ENCODE assay signal across 9 mouse cellular contexts in genomic region chr3:86897551-86897950, GRCm38 (mm10). TPM values are rescaled to one million over a fixed set of nuclear protein-coding genes. Genes with fewer than 3 reads are reported as not detected.
DNase-seq lines count a peak whose midpoint lies in the region; ATAC-seq and TF ChIP-seq lines count a peak whose summit lies in the region.
"Had no signal": no experiment of that assay in that cellular context is flagged by ENCODE, and none has a peak within 500 bp of the region (broad histone marks: within the 10 kb centered on the region; RNA-seq: fewer than 3 reads in every experiment).

No protein-coding gene starts in this region.

- H3K27ac ChIP-seq in layer of hippocampus, adult 2 months = peak overlapping the region; percentile 37; the same call in 1 of the 2 replicates
- peak overlapping the region; percentile 67 for H3K27ac ChIP-seq in forebrain, postnatal 0 days (ENCODE audit: low read depth, low read length)
- H3K27ac ChIP-seq in hindbrain, embryonic 10.5 days = no peak overlapping the region
- H3K27ac ChIP-seq: liver, embryonic 13.5 days; macrophage had no signal

- 30% methylated on average over 8 of the region's 8 CpGs for WGBS in forebrain, postnatal 0 days
- 61% methylated on average over 8 of the region's 8 CpGs for WGBS in hindbrain, embryonic 10.5 days

- H3K9ac ChIP-seq in forebrain, postnatal 0 days = no peak overlapping the region
- H3K9ac ChIP-seq: liver, embryonic 13.5 days had no signal

- H3K36me3 ChIP-seq in forebrain, postnatal 0 days (ENCODE audit: insufficient read depth) = 0 out of 2 replicates have a peak, but pooled peaks cover 4% of the 10 kb centered on the region
- H3K36me3 ChIP-seq in hindbrain, embryonic 10.5 days = peaks cover 23% of the 10 kb centered on the region
- H3K36me3 ChIP-seq: liver, embryonic 13.5 days had no signal

- peak; percentile 42; the same call in 1 of the 2 replicates for ATAC-seq in forebrain, postnatal 0 days

- no peak for TF ChIP-seq CTCF in layer of hippocampus, adult 2 months (conservative IDR thresholded peaks at IDR 0.05)
- no peak for TF ChIP-seq CTCF in forebrain, postnatal 0 days (IDR thresholded peaks at IDR 0.05; ENCODE audit: low read depth)

- no peaks in the 10 kb centered on the region for H3K27me3 ChIP-seq in forebrain, postnatal 0 days (ENCODE audit: insufficient read depth, low read length)
- H3K27me3 ChIP-seq in hindbrain, embryonic 10.5 days (ENCODE audit: insufficient read depth, poor library complexity, severe bottlenecking) = no peaks in the 10 kb centered on the region
- H3K27me3 ChIP-seq: liver, embryonic 13.5 days had no signal

- H3K4me3 ChIP-seq in layer of hippocampus, adult 2 months = no peak overlapping the region
- H3K4me3 ChIP-seq in forebrain, postnatal 0 days (ENCODE audit: low read depth, low read length) = no peak overlapping the region
- no peak overlapping the region for H3K4me3 ChIP-seq in hindbrain, embryonic 10.5 days
- H3K4me3 ChIP-seq: liver, embryonic 13.5 days had no signal

- DNase-seq in layer of hippocampus, adult 2 months (ENCODE audit: low spot score in 2 of 2) = no peak
- no peak for DNase-seq in layer of hippocampus, adult 9-10 months (ENCODE audit: low spot score)
- peak; percentile 25 for DNase-seq in cerebellum, adult 11 months
- DNase-seq in cerebellum, adult 9-10 months = peak; percentile 51
- DNase-seq in forebrain, postnatal 0 days = peak; percentile 47
- DNase-seq in adrenal gland, adult 18-20 months (ENCODE audit: low spot score in 2 of 2) = no peak
- no peak for DNase-seq in hindbrain, embryonic 10.5 days (ENCODE audit: low spot score)
- DNase-seq: liver, embryonic 13.5 days had no signal

- H3K9me3 ChIP-seq in forebrain, postnatal 0 days (ENCODE audit: low read length) = no peaks in the 10 kb centered on the region
- H3K9me3 ChIP-seq in hindbrain, embryonic 10.5 days = peaks cover 13% of the 10 kb centered on the region
- H3K9me3 ChIP-seq: liver, embryonic 13.5 days had no signal

- H3K4me2 ChIP-seq in forebrain, postnatal 0 days (ENCODE audit: low read depth) = no peak overlapping the region
- H3K4me2 ChIP-seq: liver, embryonic 13.5 days had no signal

- H3K4me1 ChIP-seq in forebrain, postnatal 0 days (ENCODE audit: insufficient read depth) = peaks cover 7% of the 10 kb centered on the region; the same call in 1 of the 2 replicates
- peaks cover 3% of the 10 kb centered on the region for H3K4me1 ChIP-seq in hindbrain, embryonic 10.5 days (replicated peaks)
- H3K4me1 ChIP-seq: liver, embryonic 13.5 days had no signal

RNA-seq across cellular contexts. Expression of gene Dclk2, which starts 23.1 kb away (rescaled TPM):
- 100 to 1,000 TPM; 103 to 113 TPM for total RNA-seq in layer of hippocampus, adult 2 months (2021)
- total RNA-seq in forebrain, postnatal 0 days (2014; rRNA removed) = 141 and 166 TPM in 2 replicates
- 57.1 and 72.4 TPM in 2 replicates for polyA plus RNA-seq in forebrain, postnatal 0 days (2015; fragmentation: Nextera tagmentation; extraction: Ambion mirVana)
- 1 to 10 TPM; 6.0 to 6.5 TPM for total RNA-seq in adrenal gland, adult 18-20 months (2021)
- polyA plus RNA-seq in hindbrain, embryonic 10.5 days (2016; fragmentation: Nextera tagmentation; extraction: Ambion mirVana) = 20.4 and 38.9 TPM in 2 replicates

Comparison
In these comparisons a context has a peak if more than half of its experiments do, and no peak if none do; other contexts are left out.
1. DNase-seq: peak in cerebellum, adult 11 months (single experiment), cerebellum, adult 9-10 months (single experiment) and forebrain, postnatal 0 days (single experiment); none in layer of hippocampus, adult 2 months (0 of 2), layer of hippocampus, adult 9-10 months (single experiment), adrenal gland, adult 18-20 months (0 of 2) and hindbrain, embryonic 10.5 days (single experiment).
2. RNA of gene Dclk2, which starts 23.1 kb away (total RNA-seq): 141 to 166 TPM in forebrain, postnatal 0 days and 103 to 113 TPM in layer of hippocampus, adult 2 months; 6.0 to 6.5 TPM in adrenal gland, adult 18-20 months; every median in the first group is over 10 times any median in the second.